9 mouse cellular contexts compared by ENCODE assay signal in the genomic region with DNA sequence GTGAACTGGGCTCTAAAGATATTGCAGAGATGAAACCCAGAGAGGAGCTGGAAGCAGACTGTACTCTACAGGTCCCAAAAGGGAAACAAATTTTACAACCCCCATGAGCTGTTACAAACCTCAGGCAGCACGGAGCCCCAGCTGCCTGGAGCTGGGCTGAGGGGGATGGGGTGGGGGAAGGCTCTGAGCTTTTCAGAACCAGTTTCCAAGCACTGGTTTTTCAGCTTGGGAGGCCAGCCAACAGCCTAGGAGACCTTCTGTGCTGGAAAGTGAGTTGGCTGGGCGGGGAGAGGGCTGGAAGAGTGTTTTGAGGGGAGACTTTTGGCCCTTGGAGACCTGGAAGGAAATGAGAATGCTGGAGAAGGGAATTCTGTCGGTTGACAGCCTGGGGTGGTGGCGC. TPM values are rescaled to one million over a fixed set of nuclear protein-coding genes. Genes with fewer than 3 reads are reported as not detected.
A peak's percentile ranks its signal among the peaks of the same experiment; 100 is the strongest.
DNase-seq lines count a peak whose midpoint lies in the region.
"Had no signal": no experiment of that assay in that cellular context is flagged by ENCODE, and none has a peak within 500 bp of the region (broad histone marks: within the 10 kb centered on the region; RNA-seq: fewer than 3 reads in every experiment).

No protein-coding gene starts in this region.

- peak; percentile 57 for DNase-seq in layer of hippocampus, adult 11-12 months (ENCODE audit: low spot score)
- DNase-seq in layer of hippocampus, adult 9-10 months (ENCODE audit: low spot score): no peak
- peak; percentile 59 for DNase-seq in gastrocnemius, postnatal 10 days
- DNase-seq in heart, postnatal 14 days: peak; percentile 70 to 72
- DNase-seq in layer of hippocampus, postnatal 36 days: peak; percentile 44 to 56
- DNase-seq in urinary bladder, postnatal 36 days (ENCODE audit: low spot score in 2 of 2): no peak
- DNase-seq in urinary bladder, postnatal 14 days (ENCODE audit: low spot score): no peak
- DNase-seq in cerebellum, adult 18-20 months: no peak

- intact Hi-C loops in heart, postnatal 14 days (cut with DNase I): no loop called here

RNA-seq across cellular contexts. Expression of a gene that starts 10.8 kb away (rescaled TPM):
- 10 to 100 TPM; 16.6 to 18.5 TPM for total RNA-seq in gastrocnemius, postnatal 10 days (2021)
- 10 to 100 TPM; 12.5 to 16.9 TPM for total RNA-seq in heart, postnatal 14 days (2021)
- 10 to 100 TPM; 32.5 to 37.0 TPM for total RNA-seq in layer of hippocampus, postnatal 36 days (2021)

RNA-seq across cellular contexts. Expression of a gene that starts 14.7 kb away (rescaled TPM):
- total RNA-seq in gastrocnemius, postnatal 10 days (2021): under 1 TPM; 0.23 to 0.31 TPM
- total RNA-seq in heart, postnatal 14 days (2021): under 1 TPM; 0.02 TPM
- total RNA-seq in layer of hippocampus, postnatal 36 days (2021): under 1 TPM; 0.10 to 0.13 TPM

RNA-seq across cellular contexts. Expression of a gene that starts 26.8 kb away (rescaled TPM):
- 10 to 100 TPM; 23.0 to 25.3 TPM for total RNA-seq in gastrocnemius, postnatal 10 days (2021)
- 10 to 100 TPM; 28.3 to 33.8 TPM for total RNA-seq in heart, postnatal 14 days (2021)
- 10 to 100 TPM; 56.7 to 58.9 TPM for total RNA-seq in layer of hippocampus, postnatal 36 days (2021)

RNA-seq across cellular contexts. Expression of a gene that starts 41.5 kb away (rescaled TPM):
- total RNA-seq in gastrocnemius, postnatal 10 days (2021): not detected
- not detected for total RNA-seq in heart, postnatal 14 days (2021)
- not detected for total RNA-seq in layer of hippocampus, postnatal 36 days (2021)
- total RNA-seq: layer of hippocampus, adult 8-10 months had no signal

RNA-seq across cellular contexts. Expression of a gene that starts 41.8 kb away (rescaled TPM):
- 100 to 1,000 TPM; 301 to 324 TPM for total RNA-seq in gastrocnemius, postnatal 10 days (2021)
- total RNA-seq in heart, postnatal 14 days (2021): 100 to 1,000 TPM; 322 to 323 TPM
- 100 to 1,000 TPM; 554 to 565 TPM for total RNA-seq in layer of hippocampus, postnatal 36 days (2021)

Comparison
In these comparisons a context has a peak if more than half of its experiments do, and no peak if none do; other contexts are left out.
1. DNase-seq: peak in layer of hippocampus, adult 11-12 months (single experiment), gastrocnemius, postnatal 10 days (single experiment), heart, postnatal 14 days (2 of 2) and layer of hippocampus, postnatal 36 days (2 of 2); none in layer of hippocampus, adult 9-10 months (single experiment), urinary bladder, postnatal 36 days (0 of 2), urinary bladder, postnatal 14 days (single experiment) and cerebellum, adult 18-20 months (0 of 2).